ENCODE assay signal across 12 mouse cellular contexts in genomic region chr13:59489143-59489542, GRCm38 (mm10).
DNase-seq lines count a peak whose midpoint lies in the region; ATAC-seq and TF ChIP-seq lines count a peak whose summit lies in the region.
"Had no signal": no experiment of that assay in that cellular context is flagged by ENCODE, and none has a peak within 500 bp of the region (broad histone marks: within the 10 kb centered on the region; RNA-seq: fewer than 3 reads in every experiment).

No protein-coding gene starts in this region.

- H3K4me1 ChIP-seq in CH12.LX (ENCODE audit: control insufficient read depth in 1 of 2, insufficient read depth in 2 of 2) = 0 out of 4 replicates have a peak, but pooled peaks cover 0 to 3% of the 10 kb centered on the region in 2 experiments
- H3K4me1 ChIP-seq: limb, embryonic 12.5 days had no signal

- intact Hi-C loops in left cerebral cortex, adult 2 months (cut with DNase I) = loop anchor here (1.0 to 5.0 kb wide), 3 partner anchors 77 to 849 kb away; partner anchors contain the start of gene Ntrk2

- no peaks in the 10 kb centered on the region for H3K9me3 ChIP-seq in CH12.LX (replicated peaks; ENCODE audit: low read length)
- H3K9me3 ChIP-seq: limb, embryonic 12.5 days had no signal

- no peaks in the 10 kb centered on the region for H3K79me2 ChIP-seq in CH12.LX (replicated peaks; ENCODE audit: control insufficient read depth, extremely low read depth, insufficient read depth, poor library complexity, severe bottlenecking)

- no peaks in the 10 kb centered on the region for H3K27me3 ChIP-seq in CH12.LX (replicated peaks)
- H3K27me3 ChIP-seq: limb, embryonic 12.5 days had no signal

- no peak overlapping the region for H3K4me2 ChIP-seq in CH12.LX (ENCODE audit: insufficient read depth, low read depth, poor library complexity, severe bottlenecking)
- H3K4me2 ChIP-seq: limb, embryonic 12.5 days had no signal

- peak overlapping the region; percentile 63 for H3K27ac ChIP-seq in left cerebral cortex, adult 2 months
- H3K27ac ChIP-seq in CH12.LX (ENCODE audit: insufficient read depth, low read depth) = no peak overlapping the region
- H3K27ac ChIP-seq: limb, embryonic 12.5 days had no signal

- no peak for TF ChIP-seq EP300 in CH12.LX (IDR thresholded peaks at IDR 0.05; ENCODE audit: low read length)

- peak; percentile 58 for TF ChIP-seq CTCF in left cerebral cortex, adult 2 months (IDR thresholded peaks at IDR 0.05)
- TF ChIP-seq CTCF in CH12.LX (conservative IDR thresholded peaks at IDR 0.05 in 1 of 2, IDR thresholded peaks at IDR 0.05 in 1 of 2; ENCODE audit: low read depth in 2 of 2, low read length in 2 of 2) = peak in 1 of 2 experiments; percentile 58; a peak in 2 of 4 replicates

- H3K9ac ChIP-seq in CH12.LX (ENCODE audit: insufficient read depth, low read depth) = no peak overlapping the region
- H3K9ac ChIP-seq: limb, embryonic 12.5 days had no signal

- dilution Hi-C loops in CH12.LX (cut with MboI; ENCODE audit: extremely low pct_ligation_motif_present, extremely low pct_unique_long_range_greater_than_20kb, low sequenced_read_pairs) = no loop called here

- no peak for ATAC-seq in erythroblast, adult 5-6 weeks (replicated peaks; ENCODE audit: low FRiP score, poor library complexity, severe bottlenecking)

- peak; percentile 63 for TF ChIP-seq RAD21 in CH12.LX (IDR thresholded peaks at IDR 0.05; ENCODE audit: low read depth, low read length)

- in situ Hi-C loops in CH12.LX (cut with MboI; ENCODE audit: low pct_ligation_motif_present, low pct_unique_long_range_greater_than_20kb, low sequenced_read_pairs) = no loop called here

- DNase-seq in embryo, embryonic 10 days (ENCODE audit: low spot score) = peak; percentile 30
- no peak for DNase-seq in embryo, embryonic 9.5 days (ENCODE audit: extremely low spot score)
- no peak for DNase-seq in left cerebral cortex, adult 2 months (ENCODE audit: extremely low spot score in 1 of 2, low spot score in 2 of 2)
- DNase-seq in left cerebral cortex, adult 18-20 months (ENCODE audit: low spot score in 2 of 2) = no peak
- peak; percentile 33 for DNase-seq in CH12.LX (ENCODE audit: extremely low read depth)
- peak; percentile 32 for DNase-seq in induced T-regulatory cell, adult 2 months (ENCODE audit: low read depth)
- no peak for DNase-seq in cerebellum, postnatal 36 days
- DNase-seq: adrenal gland, postnatal 10 days; thymus, postnatal 36 days had no signal

- H3K36me3 ChIP-seq in CH12.LX (replicated peaks in 1 of 2; ENCODE audit: control insufficient read depth in 1 of 2, insufficient read depth in 1 of 2, low read length in 1 of 2) = peaks cover 6 to 28% of the 10 kb centered on the region in 2 experiments

- H3K4me3 ChIP-seq in left cerebral cortex, adult 2 months = no peak overlapping the region
- no peak overlapping the region for H3K4me3 ChIP-seq in CH12.LX (replicated peaks in 1 of 3; ENCODE audit: low read depth in 2 of 3, low read length in 2 of 3, poor library complexity in 1 of 3)
- H3K4me3 ChIP-seq: erythroblast, embryonic 14.5 days; limb, embryonic 12.5 days had no signal

- TF ChIP-seq POLR2A in CH12.LX (IDR thresholded peaks at IDR 0.05; ENCODE audit: low read depth, low read length) = no peak

TF ChIP-seq in CH12.LX, 34 proteins besides CTCF, POLR2A, EP300 and RAD21:
- peak; percentile 35 for TF ChIP-seq SMC3 (IDR thresholded peaks at IDR 0.05; ENCODE audit: low read depth, low read length)
- no peak for TF ChIP-seq ZKSCAN1 (IDR thresholded peaks at IDR 0.05; ENCODE audit: borderline replicate concordance, low read depth, low read length)

Comparison
In these comparisons a context has a peak if more than half of its experiments do, and no peak if none do; other contexts are left out.
1. DNase-seq: peak in embryo, embryonic 10 days (single experiment), CH12.LX (single experiment) and induced T-regulatory cell, adult 2 months (single experiment); none in embryo, embryonic 9.5 days (single experiment), left cerebral cortex, adult 2 months (0 of 2), left cerebral cortex, adult 18-20 months (0 of 2) and cerebellum, postnatal 36 days (0 of 2).